Mouse (Mus musculus): ENCODE measurements around the gene Gm11555. TPM values are rescaled to one million over a fixed set of nuclear protein-coding genes. Genes with fewer than 3 reads are reported as not detected.

The Gm11555 gene
- polyA plus RNA-seq, 1 experiment from 2014 or later: not detected

Other genes with a start within 250 kb of the Gm11555 start
- not detected in 2 replicates for gene Krt12, start 228.0 kb downstream of the Gm11555 start, polyA plus RNA-seq (2016; fragmentation: Nextera tagmentation; extraction: Ambion mirVana)
- gene Krt20, start 212.1 kb downstream of the Gm11555 start, polyA plus RNA-seq (2016; fragmentation: Nextera tagmentation; extraction: Ambion mirVana): 0.09 and 0.20 TPM in 2 replicates
- not detected in 2 replicates for gene Krt23, start 157.1 kb downstream of the Gm11555 start, polyA plus RNA-seq (2016; fragmentation: Nextera tagmentation; extraction: Ambion mirVana)
- gene Krt39, start 128.9 kb downstream of the Gm11555 start, polyA plus RNA-seq (2016; fragmentation: Nextera tagmentation; extraction: Ambion mirVana): not detected in 2 replicates
- gene Krt40, start 107.1 kb downstream of the Gm11555 start, polyA plus RNA-seq (2016; fragmentation: Nextera tagmentation; extraction: Ambion mirVana): not detected in 2 replicates
- gene Krtap3-3, start 99.4 kb downstream of the Gm11555 start, polyA plus RNA-seq (2016; fragmentation: Nextera tagmentation; extraction: Ambion mirVana): not detected in 2 replicates
- gene Krtap3-2, start 93.4 kb downstream of the Gm11555 start, polyA plus RNA-seq (2016; fragmentation: Nextera tagmentation; extraction: Ambion mirVana): not detected in 2 replicates
- not detected in 2 replicates for gene Gm11939, start 90.8 kb downstream of the Gm11555 start, polyA plus RNA-seq (2016; fragmentation: Nextera tagmentation; extraction: Ambion mirVana)
- not detected in 2 replicates for gene Krtap3-1, start 83.6 kb downstream of the Gm11555 start, polyA plus RNA-seq (2016; fragmentation: Nextera tagmentation; extraction: Ambion mirVana)
- gene Krtap1-5, start 69.2 kb downstream of the Gm11555 start, polyA plus RNA-seq (2016; fragmentation: Nextera tagmentation; extraction: Ambion mirVana): not detected in 2 replicates
- gene Krtap1-4, start 66.6 kb downstream of the Gm11555 start, polyA plus RNA-seq (2016; fragmentation: Nextera tagmentation; extraction: Ambion mirVana): not detected in 2 replicates
- not detected in 2 replicates for gene Krtap1-3, start 58.9 kb downstream of the Gm11555 start, polyA plus RNA-seq (2016; fragmentation: Nextera tagmentation; extraction: Ambion mirVana)
- gene Krtap9-3, start 52.1 kb downstream of the Gm11555 start, polyA plus RNA-seq (2016; fragmentation: Nextera tagmentation; extraction: Ambion mirVana): not detected in 2 replicates
- gene Gm11938, start 46.9 kb downstream of the Gm11555 start, polyA plus RNA-seq (2016; fragmentation: Nextera tagmentation; extraction: Ambion mirVana): not detected in 2 replicates
- gene Gm11937, start 40.0 kb downstream of the Gm11555 start, polyA plus RNA-seq (2016; fragmentation: Nextera tagmentation; extraction: Ambion mirVana): not detected in 2 replicates
- gene Krtap2-4, start 35.4 kb downstream of the Gm11555 start, polyA plus RNA-seq (2016; fragmentation: Nextera tagmentation; extraction: Ambion mirVana): not detected in 2 replicates
- not detected in 2 replicates for gene Gm11562, start 29.8 kb downstream of the Gm11555 start, polyA plus RNA-seq (2016; fragmentation: Nextera tagmentation; extraction: Ambion mirVana)
- gene Krtap4-1, start 22.0 kb downstream of the Gm11555 start, polyA plus RNA-seq (2016; fragmentation: Nextera tagmentation; extraction: Ambion mirVana): not detected in 2 replicates
- gene Krtap4-2, start 15.2 kb downstream of the Gm11555 start, polyA plus RNA-seq (2016; fragmentation: Nextera tagmentation; extraction: Ambion mirVana): not detected in 2 replicates
- not detected in 2 replicates for gene Krtap4-7, start 6.1 kb downstream of the Gm11555 start, polyA plus RNA-seq (2016; fragmentation: Nextera tagmentation; extraction: Ambion mirVana)
- gene Gm11563, start 8.7 kb upstream of the Gm11555 start, polyA plus RNA-seq (2016; fragmentation: Nextera tagmentation; extraction: Ambion mirVana): not detected in 2 replicates
- not detected in 2 replicates for gene Krtap4-6, start 15.7 kb upstream of the Gm11555 start, polyA plus RNA-seq (2016; fragmentation: Nextera tagmentation; extraction: Ambion mirVana)
- not detected in 2 replicates for gene Gm14190, start 40.5 kb upstream of the Gm11555 start, polyA plus RNA-seq (2016; fragmentation: Nextera tagmentation; extraction: Ambion mirVana)
- gene Gm14180, start 84.1 kb upstream of the Gm11555 start, polyA plus RNA-seq (2016; fragmentation: Nextera tagmentation; extraction: Ambion mirVana): not detected in 2 replicates
- gene Gm11595, start 122.7 kb upstream of the Gm11555 start, polyA plus RNA-seq (2016; fragmentation: Nextera tagmentation; extraction: Ambion mirVana): not detected in 2 replicates
- not detected in 2 replicates for gene Krtap4-8, start 130.5 kb upstream of the Gm11555 start, polyA plus RNA-seq (2016; fragmentation: Nextera tagmentation; extraction: Ambion mirVana)
- not detected in 2 replicates for gene Krtap4-9, start 135.0 kb upstream of the Gm11555 start, polyA plus RNA-seq (2016; fragmentation: Nextera tagmentation; extraction: Ambion mirVana)
- gene Gm11596, start 143.2 kb upstream of the Gm11555 start, polyA plus RNA-seq (2016; fragmentation: Nextera tagmentation; extraction: Ambion mirVana): not detected in 2 replicates
- gene Gm11569, start 148.7 kb upstream of the Gm11555 start, polyA plus RNA-seq (2016; fragmentation: Nextera tagmentation; extraction: Ambion mirVana): not detected in 2 replicates
- not detected in 2 replicates for gene Gm11554, start 154.2 kb upstream of the Gm11555 start, polyA plus RNA-seq (2016; fragmentation: Nextera tagmentation; extraction: Ambion mirVana)
- not detected in 2 replicates for gene Krtap4-13, start 159.7 kb upstream of the Gm11555 start, polyA plus RNA-seq (2016; fragmentation: Nextera tagmentation; extraction: Ambion mirVana)
- not detected in 2 replicates for gene Gm11564, start 165.4 kb upstream of the Gm11555 start, polyA plus RNA-seq (2016; fragmentation: Nextera tagmentation; extraction: Ambion mirVana)
- not detected in 2 replicates for gene 2300003K06Rik, start 187.8 kb upstream of the Gm11555 start, polyA plus RNA-seq (2016; fragmentation: Nextera tagmentation; extraction: Ambion mirVana)
- gene Krtap4-16, start 201.4 kb upstream of the Gm11555 start, polyA plus RNA-seq (2016; fragmentation: Nextera tagmentation; extraction: Ambion mirVana): not detected in 2 replicates
- gene Gm11568, start 207.7 kb upstream of the Gm11555 start, polyA plus RNA-seq (2016; fragmentation: Nextera tagmentation; extraction: Ambion mirVana): not detected in 2 replicates
- not detected in 2 replicates for gene Gm11559, start 214.2 kb upstream of the Gm11555 start, polyA plus RNA-seq (2016; fragmentation: Nextera tagmentation; extraction: Ambion mirVana)
- gene Krtap9-1, start 223.2 kb upstream of the Gm11555 start, polyA plus RNA-seq (2016; fragmentation: Nextera tagmentation; extraction: Ambion mirVana): not detected in 2 replicates
- not detected in 2 replicates for gene Gm11567, start 229.0 kb upstream of the Gm11555 start, polyA plus RNA-seq (2016; fragmentation: Nextera tagmentation; extraction: Ambion mirVana)